Mouse (Mus musculus) hindbrain, embryonic 11.5 days (tissue): ENCODE data around the gene Hpca. TPM values are rescaled to one million over a fixed set of nuclear protein-coding genes. Genes with fewer than 3 reads are reported as not detected.

Experiments
- ATAC-seq: fragments of 200-750 bp; cut with Nextera tagmentation; 2 replicates; pipeline ENCODE4 v1.8.0; 2017; ENCODE audit warnings: mild to moderate bottlenecking, moderate TSS enrichment, moderate library complexity; ENCODE audit not compliant: low FRiP score
- DNase-seq: peaks from one replicate; pipeline ENCODE4 v3.0.0-alpha.2; 2015; ENCODE audit warnings: low spot score
- H3K27ac ChIP-seq: fragments of 300-500 bp; sonication (generic); 2 replicates; pipeline ENCODE4 v1.5.1; 2014; ENCODE audit warnings: mild to moderate bottlenecking, low read depth, low read length
- H3K27me3 ChIP-seq: fragments of 300-500 bp; sonication (generic); 2 replicates; pipeline ENCODE4 v1.6.1; 2014; ENCODE audit warnings: mild to moderate bottlenecking, low read length, moderate library complexity, mixed read lengths; ENCODE audit not compliant: control insufficient read depth, insufficient read depth
- H3K36me3 ChIP-seq: fragments of 300-500 bp; sonication (generic); 2 replicates; pipeline ENCODE4 v1.6.1; 2014; ENCODE audit warnings: mild to moderate bottlenecking, low read length, moderate library complexity, mixed read lengths; ENCODE audit not compliant: control insufficient read depth, insufficient read depth
- H3K4me1 ChIP-seq: fragments of 300-500 bp; sonication (generic); replicated peaks from 2 replicates; pipeline ENCODE4 v1.6.1; 2014; ENCODE audit warnings: low read length, mixed read lengths; ENCODE audit not compliant: control insufficient read depth, insufficient read depth
- H3K4me2 ChIP-seq: fragments of 300-500 bp; sonication (generic); replicated peaks from 2 replicates; pipeline ENCODE4 v1.6.1; 2014; ENCODE audit warnings: mild to moderate bottlenecking, low read depth, low read length
- H3K4me3 ChIP-seq: fragments of 300-500 bp; sonication (generic); 2 replicates; pipeline ENCODE4 v1.5.1; 2014; ENCODE audit warnings: low read depth, low read length
- H3K9ac ChIP-seq: fragments of 300-500 bp; sonication (generic); 2 replicates; pipeline ENCODE4 v1.6.1; 2014; ENCODE audit warnings: low read depth, low read length
- H3K9me3 ChIP-seq: fragments of 300-500 bp; sonication (generic); 2 replicates; pipeline ENCODE4 v1.6.1; 2016; ENCODE audit warnings: low read length; ENCODE audit not compliant: control insufficient read depth
- WGBS: fragments of 180-500 bp; shearing (Covaris S2); extraction: QIAGEN DNeasy Blood & Tissue Kit; methylation state at CpG from one replicate; pipeline ENCODE4 v1.1.7; 2014; 5-methylcytosine and 5-hydroxymethylcytosine counted together
- polyA plus RNA-seq: library from polyadenylated mRNA; unstranded; fragments of >200 nt; fragmentation: Nextera tagmentation; extraction: Ambion mirVana; gene quantifications from 2 replicates; pipeline ENCODE4 v1.2.1, GENCODE M21; 2014

Gene Hpca
- polyA plus RNA-seq, 1 experiment from 2014 or later = 2.6 TPM

- DNase-seq = no peak
- Histone ChIP-seq H3K36me3 (no peaks in the 10 kb centered on the region), H3K9me3 (no peaks in the 10 kb centered on the region), H3K4me3 (no peak overlapping the region), H3K9ac (no peak overlapping the region), H3K4me2 (no peak overlapping the region), H3K4me1 (peaks cover 6% of the 10 kb centered on the region; the same call in 1 of the 2 replicates), H3K27me3 (no peaks in the 10 kb centered on the region), H3K27ac (no peak overlapping the region)
- no peak for ATAC-seq
- WGBS = 85% methylated on average over 3 of the region's 3 CpGs
These were observed 59.4 kb downstream of the Hpca start for GRCm38 (mm10) chr4:129062281-129063075.

Other genes starting within 250 kb of the Hpca start
- gene Trim62, start 238.5 kb downstream of the Hpca start, polyA plus RNA-seq = 13.0 and 13.1 TPM in 2 replicates
- 10.8 and 12.5 TPM in 2 replicates for gene Azin2, start 159.6 kb downstream of the Hpca start, polyA plus RNA-seq
- 119 and 128 TPM in 2 replicates for gene Ak2, start 130.1 kb downstream of the Hpca start, polyA plus RNA-seq
- gene Rnf19b, start 63.8 kb downstream of the Hpca start, polyA plus RNA-seq = 10.7 and 11.1 TPM in 2 replicates
- gene Tmem54, start 16.5 kb downstream of the Hpca start, polyA plus RNA-seq = 0.96 and 1.4 TPM in 2 replicates
- gene Fndc5, start 15.0 kb upstream of the Hpca start, polyA plus RNA-seq = 2.5 and 3.2 TPM in 2 replicates
- gene S100pbp, start 67.7 kb upstream of the Hpca start, polyA plus RNA-seq = 19.9 and 20.7 TPM in 2 replicates
- gene Yars, start 67.7 kb upstream of the Hpca start, polyA plus RNA-seq = 102 and 109 TPM in 2 replicates
- gene C77080, start 139.4 kb upstream of the Hpca start, polyA plus RNA-seq = 3.2 and 3.6 TPM in 2 replicates
- 0.56 and 0.99 TPM in 2 replicates for gene Sync, start 165.6 kb upstream of the Hpca start, polyA plus RNA-seq
- 505 and 518 TPM in 2 replicates for gene Rbbp4, start 213.3 kb upstream of the Hpca start, polyA plus RNA-seq
- 42.7 and 45.2 TPM in 2 replicates for gene Zbtb8os, start 213.7 kb upstream of the Hpca start, polyA plus RNA-seq